Mouse (Mus musculus): ENCODE results near the gene A730061H03Rik.

- TF ChIP-seq POLR2A (IDR thresholded peaks at IDR 0.05; ENCODE audit: control insufficient read depth, low read depth, low read length): peak; percentile 25; the same call in 1 of the 2 replicates
- TF ChIP-seq CTCF (IDR thresholded peaks at IDR 0.05; ENCODE audit: control insufficient read depth, insufficient read depth, insufficient replicate concordance, low read depth, low read length): no peak
Observed at GRCm38 (mm10) chr14:55590748-55591330, 30.6 kb upstream of the A730061H03Rik start, which contains the start of gene Psme2.

All from testis, adult 2 months (tissue).